Mouse (Mus musculus): ENCODE measurements at regions not wholly inside any gene's neighbourhood (a gene's known extent, or its start where the extent isn't known, plus 50 kb on each side); places are given as distances from the start of the nearest gene placed in this dataset.
A peak's percentile ranks its signal among the peaks of the same experiment; 100 is the strongest.

GRCm38 (mm10) chr9:61278216-61278758 lies 93.9 kb upstream of the Tle3 start:
- no peak for TF ChIP-seq POLR2A (IDR thresholded peaks at IDR 0.05; ENCODE audit: low read depth, low read length)
- no peak for TF ChIP-seq CTCF (IDR thresholded peaks at IDR 0.05; ENCODE audit: borderline replicate concordance, insufficient read depth, low read length)
- no peak overlapping the region for H3K4me3 ChIP-seq (ENCODE audit: insufficient read depth, low read length)
- no peak overlapping the region for H3K27ac ChIP-seq (ENCODE audit: insufficient read depth, low read length)
- H3K4me1 ChIP-seq (ENCODE audit: control insufficient read depth, insufficient read depth, low read length): peaks cover 4% of the 10 kb centered on the region; the same call in 1 of the 2 replicates

- TF ChIP-seq POLR2A (IDR thresholded peaks at IDR 0.05; ENCODE audit: low read depth, low read length) (no peak), CTCF (IDR thresholded peaks at IDR 0.05; ENCODE audit: borderline replicate concordance, insufficient read depth, low read length) (no peak)
- H3K27ac ChIP-seq (ENCODE audit: insufficient read depth, low read length): no peak overlapping the region
- H3K4me1 ChIP-seq (ENCODE audit: control insufficient read depth, insufficient read depth, low read length): peaks cover 4% of the 10 kb centered on the region; the same call in 1 of the 2 replicates
- no peak overlapping the region for H3K4me3 ChIP-seq (ENCODE audit: insufficient read depth, low read length)
Measured at GRCm38 (mm10) chr9:61279044-61279543, 93.1 kb upstream of the Tle3 start.

- TF ChIP-seq CTCF (IDR thresholded peaks at IDR 0.05; ENCODE audit: borderline replicate concordance, insufficient read depth, low read length): no peak
- TF ChIP-seq POLR2A (IDR thresholded peaks at IDR 0.05; ENCODE audit: low read depth, low read length): no peak
- Histone ChIP-seq H3K27ac (ENCODE audit: insufficient read depth, low read length) (no peak overlapping the region), H3K4me1 (ENCODE audit: control insufficient read depth, insufficient read depth, low read length) (peaks cover 4% of the 10 kb centered on the region; the same call in 1 of the 2 replicates), H3K4me3 (ENCODE audit: insufficient read depth, low read length) (no peak overlapping the region)
Measured at GRCm38 (mm10) chr9:61280856-61281582, 91.1 kb upstream of the Tle3 start.

GRCm38 (mm10) chr9:61283311-61283710 lies 88.9 kb upstream of the Tle3 start:
- Histone ChIP-seq H3K27ac (ENCODE audit: insufficient read depth, low read length) (no peak overlapping the region), H3K4me1 (ENCODE audit: control insufficient read depth, insufficient read depth, low read length) (peaks cover 6% of the 10 kb centered on the region; the same call in 1 of the 2 replicates), H3K4me3 (ENCODE audit: insufficient read depth, low read length) (no peak overlapping the region)
- TF ChIP-seq POLR2A (IDR thresholded peaks at IDR 0.05; ENCODE audit: low read depth, low read length) (no peak), CTCF (IDR thresholded peaks at IDR 0.05; ENCODE audit: borderline replicate concordance, insufficient read depth, low read length) (no peak)

- no peak overlapping the region for H3K27ac ChIP-seq (ENCODE audit: insufficient read depth, low read length)
- no peak overlapping the region for H3K4me3 ChIP-seq (ENCODE audit: insufficient read depth, low read length)
- TF ChIP-seq CTCF (IDR thresholded peaks at IDR 0.05; ENCODE audit: borderline replicate concordance, insufficient read depth, low read length) (no peak), POLR2A (IDR thresholded peaks at IDR 0.05; ENCODE audit: low read depth, low read length) (no peak)
- H3K4me1 ChIP-seq (ENCODE audit: control insufficient read depth, insufficient read depth, low read length): peaks cover 6% of the 10 kb centered on the region; the same call in 1 of the 2 replicates
Measured at GRCm38 (mm10) chr9:61284201-61285021, 87.8 kb upstream of the Tle3 start.

- no peak overlapping the region for H3K4me3 ChIP-seq (ENCODE audit: insufficient read depth, low read length)
- peak overlapping the region; percentile 76 for H3K27ac ChIP-seq (ENCODE audit: insufficient read depth, low read length)
- no peak for TF ChIP-seq POLR2A (IDR thresholded peaks at IDR 0.05; ENCODE audit: low read depth, low read length)
- TF ChIP-seq CTCF (IDR thresholded peaks at IDR 0.05; ENCODE audit: borderline replicate concordance, insufficient read depth, low read length): no peak
- H3K4me1 ChIP-seq (ENCODE audit: control insufficient read depth, insufficient read depth, low read length): peaks cover 12% of the 10 kb centered on the region; the same call in 1 of the 2 replicates
Measured at GRCm38 (mm10) chr9:61286561-61286960, 85.6 kb upstream of the Tle3 start.

GRCm38 (mm10) chr9:61289117-61289516 lies 83.0 kb upstream of the Tle3 start:
- TF ChIP-seq CTCF (IDR thresholded peaks at IDR 0.05; ENCODE audit: borderline replicate concordance, insufficient read depth, low read length) (no peak), POLR2A (IDR thresholded peaks at IDR 0.05; ENCODE audit: low read depth, low read length) (no peak)
- no peak overlapping the region for H3K4me3 ChIP-seq (ENCODE audit: insufficient read depth, low read length)
- H3K27ac ChIP-seq (ENCODE audit: insufficient read depth, low read length): no peak overlapping the region

GRCm38 (mm10) chr9:61289713-61290112 lies 82.5 kb upstream of the Tle3 start:
- Histone ChIP-seq H3K27ac (ENCODE audit: insufficient read depth, low read length) (no peak overlapping the region), H3K4me1 (ENCODE audit: control insufficient read depth, insufficient read depth, low read length) (peaks cover 12% of the 10 kb centered on the region; the same call in 1 of the 2 replicates), H3K4me3 (ENCODE audit: insufficient read depth, low read length) (no peak overlapping the region)
- TF ChIP-seq POLR2A (IDR thresholded peaks at IDR 0.05; ENCODE audit: low read depth, low read length): no peak
- TF ChIP-seq CTCF (IDR thresholded peaks at IDR 0.05; ENCODE audit: borderline replicate concordance, insufficient read depth, low read length): no peak

More at GRCm38 (mm10) chr9:61289117-61289516, 83.0 kb upstream of the Tle3 start:
- peaks cover 12% of the 10 kb centered on the region; the same call in 1 of the 2 replicates for H3K4me1 ChIP-seq (ENCODE audit: control insufficient read depth, insufficient read depth, low read length)

- peaks cover 11% of the 10 kb centered on the region; the same call in 1 of the 2 replicates for H3K4me1 ChIP-seq (ENCODE audit: control insufficient read depth, insufficient read depth, low read length)
- H3K4me3 ChIP-seq (ENCODE audit: insufficient read depth, low read length): no peak overlapping the region
- no peak for TF ChIP-seq POLR2A (IDR thresholded peaks at IDR 0.05; ENCODE audit: low read depth, low read length)
- H3K27ac ChIP-seq (ENCODE audit: insufficient read depth, low read length): no peak overlapping the region
Measured at GRCm38 (mm10) chr9:61291646-61292045, 80.5 kb upstream of the Tle3 start.

All from embryonic fibroblast, embryonic 13.5 days (primary cell).